Mouse (Mus musculus): ENCODE results near the gene Rpa2.
"Not testable (repeated sequence)": the region's sequence is repeated elsewhere in the genome, so short reads cannot be mapped to it uniquely, and the experiment has no call there.

The Rpa2 gene

GRCm38 (mm10) chr4:132767914-132768876, at the start of gene Rpa2:
Rpa2 (plus strand) TSS chr4:132768332.
- DNase-seq: peak; percentile 99

- no peak for DNase-seq
These were observed 39.9 kb upstream of the Rpa2 start for GRCm38 (mm10) chr4:132728233-132728632.

- no peak for DNase-seq
These were observed 36.5 kb upstream of the Rpa2 start for GRCm38 (mm10) chr4:132731616-132732015.

GRCm38 (mm10) chr4:132732148-132732684, 35.9 kb upstream of the Rpa2 start, which contains the start of gene Xkr8:
Xkr8 (minus strand) TSS chr4:132732546.
- DNase-seq: peak; percentile 95

- DNase-seq: no peak
These were observed 34.9 kb upstream of the Rpa2 start for GRCm38 (mm10) chr4:132733071-132733770.

GRCm38 (mm10) chr4:132734766-132735165, 33.4 kb upstream of the Rpa2 start:
- no peak for DNase-seq

- no peak for DNase-seq
These were observed 32.7 kb upstream of the Rpa2 start for GRCm38 (mm10) chr4:132735389-132735788.

GRCm38 (mm10) chr4:132735894-132736293, 32.2 kb upstream of the Rpa2 start:
- no peak for DNase-seq

GRCm38 (mm10) chr4:132737154-132737553, 31.0 kb upstream of the Rpa2 start:
- DNase-seq: not testable (repeated sequence)

- DNase-seq: no peak
These were observed 26.6 kb upstream of the Rpa2 start for GRCm38 (mm10) chr4:132741491-132741890.

- DNase-seq: no peak
These were observed 23.9 kb upstream of the Rpa2 start for GRCm38 (mm10) chr4:132743992-132744911.

- DNase-seq: no peak
These were observed 21.1 kb upstream of the Rpa2 start for GRCm38 (mm10) chr4:132746911-132747517.

- DNase-seq: peak; percentile 55
These were observed 20.4 kb upstream of the Rpa2 start for GRCm38 (mm10) chr4:132747664-132748259.

- DNase-seq: no peak
These were observed 19.4 kb upstream of the Rpa2 start for GRCm38 (mm10) chr4:132748778-132749177.

GRCm38 (mm10) chr4:132749258-132749982, 18.7 kb upstream of the Rpa2 start:
- DNase-seq: no peak

GRCm38 (mm10) chr4:132752992-132753391, 15.1 kb upstream of the Rpa2 start:
- DNase-seq: no peak

- DNase-seq: peak; percentile 83
These were observed 11.2 kb upstream of the Rpa2 start, which contains the start of gene Smpdl3b for GRCm38 (mm10) chr4:132756974-132757373. Smpdl3b (minus strand) TSS chr4:132757252.

- DNase-seq: no peak
These were observed 10.3 kb upstream of the Rpa2 start for GRCm38 (mm10) chr4:132757633-132758351.

- DNase-seq: no peak
These were observed 7.8 kb upstream of the Rpa2 start for GRCm38 (mm10) chr4:132760296-132760695.

GRCm38 (mm10) chr4:132762602-132763001, 5.5 kb upstream of the Rpa2 start:
- DNase-seq: no peak

Measured in kidney, postnatal 14 days (tissue).